Mouse (Mus musculus) heart, embryonic 14.5 days (tissue): ENCODE results near the gene Cdc45. TPM values are rescaled to one million over a fixed set of nuclear protein-coding genes. Genes with fewer than 3 reads are reported as not detected.

Source experiments
- ATAC-seq: fragments of 200-750 bp; cut with Nextera tagmentation; 2 replicates; pipeline ENCODE4 v1.8.0; 2017; ENCODE audit warnings: low read depth, moderate TSS enrichment; ENCODE audit not compliant: insufficient number of reproducible peaks, insufficient read depth, low FRiP score
- H3K27ac ChIP-seq, 2 experiments: fragments of 200-500 bp in 1 of 2; fragments of 300-500 bp in 1 of 2; sonication (generic) in 1 of 2; replicated peaks in 1 of 2; 2 replicates each; pipeline ENCODE4 v1.5.1; 2012 to 2014; ENCODE audit warnings: low read depth in 2 of 2, low read length in 2 of 2, control low read depth in 1 of 2, mild to moderate bottlenecking in 1 of 2, mixed read lengths in 1 of 2; ENCODE audit not compliant: control insufficient read depth in 1 of 2, insufficient read depth in 1 of 2
- H3K27me3 ChIP-seq: fragments of 300-500 bp; sonication (generic); 2 replicates; pipeline ENCODE4 v1.6.1; 2014; ENCODE audit warnings: mild to moderate bottlenecking, low read length, control low read depth; ENCODE audit not compliant: control insufficient read depth, insufficient read depth
- H3K36me3 ChIP-seq: fragments of 300-500 bp; sonication (generic); 2 replicates; pipeline ENCODE4 v1.6.1; 2014; ENCODE audit warnings: mild to moderate bottlenecking, control low read depth, low read length, mixed read lengths; ENCODE audit not compliant: control insufficient read depth, insufficient read depth
- H3K4me1 ChIP-seq, 2 experiments: fragments of 200-500 bp in 1 of 2; fragments of 300-500 bp in 1 of 2; sonication (generic) in 1 of 2; 2 replicates each; pipeline ENCODE4 v1.6.1; 2012 to 2014; ENCODE audit warnings: low read length in 2 of 2, control low read depth in 1 of 2, mixed read lengths in 1 of 2; ENCODE audit not compliant: control insufficient read depth in 2 of 2, insufficient read depth in 2 of 2
- H3K4me2 ChIP-seq: fragments of 300-500 bp; sonication (generic); 2 replicates; pipeline ENCODE4 v1.6.1; 2014; ENCODE audit warnings: mild to moderate bottlenecking, low read length
- H3K4me3 ChIP-seq, 2 experiments: fragments of 200-500 bp in 1 of 2; fragments of 300-500 bp in 1 of 2; sonication (generic) in 1 of 2; 2 replicates each; pipeline ENCODE4 v1.5.1; 2012 to 2014; ENCODE audit warnings: low read length in 2 of 2, mild to moderate bottlenecking in 2 of 2, control low read depth in 1 of 2, low read depth in 1 of 2, moderate library complexity in 1 of 2; ENCODE audit not compliant: control insufficient read depth in 1 of 2, insufficient read depth in 1 of 2
- H3K9ac ChIP-seq: fragments of 300-500 bp; sonication (generic); 2 replicates; pipeline ENCODE4 v1.6.1; 2014; ENCODE audit warnings: mild to moderate bottlenecking, low read length
- H3K9me3 ChIP-seq: fragments of 300-500 bp; sonication (generic); 2 replicates; pipeline ENCODE4 v1.6.1; 2016; ENCODE audit warnings: low read length, control low read depth; ENCODE audit not compliant: control insufficient read depth
- WGBS: fragments of 180-500 bp; shearing (Covaris S2); extraction: QIAGEN DNeasy Blood & Tissue Kit; methylation state at CpG from one replicate; pipeline ENCODE4 v1.1.7; 2014; 5-methylcytosine and 5-hydroxymethylcytosine counted together
- polyA plus RNA-seq: library from polyadenylated mRNA; unstranded; fragments of >200 nt; fragmentation: Nextera tagmentation; extraction: Ambion mirVana; gene quantifications from 2 replicates; pipeline ENCODE4 v1.2.1, GENCODE M21; 2014

Gene Cdc45
- polyA plus RNA-seq, 1 experiment from 2014 or later, result 34.1 TPM

GRCm38 (mm10) chr16:18836073-18836467 is 24.3 kb upstream of the Cdc45 start:
- WGBS, result 25% methylated on average over 3 of the region's 3 CpGs
- Histone ChIP-seq H3K4me1 (peaks cover 0 to 6% of the 10 kb centered on the region in 2 experiments; a peak in 1 of 4 replicates), H3K36me3 (peaks cover 51% of the 10 kb centered on the region), H3K27ac (no peak overlapping the region), H3K27me3 (no peaks in the 10 kb centered on the region), H3K4me2 (peak overlapping the region; percentile 83), H3K9ac (peak overlapping the region; percentile 94), H3K9me3 (no peaks in the 10 kb centered on the region), H3K4me3 (peak overlapping the region; percentile 87 to 94)
- no peak for ATAC-seq

GRCm38 (mm10) chr16:18833486-18833885 is 21.7 kb upstream of the Cdc45 start:
- Histone ChIP-seq H3K4me3 (no peak overlapping the region), H3K4me2 (no peak overlapping the region), H3K27me3 (no peaks in the 10 kb centered on the region), H3K9me3 (no peaks in the 10 kb centered on the region), H3K27ac (no peak overlapping the region), H3K36me3 (peaks cover 62% of the 10 kb centered on the region), H3K9ac (no peak overlapping the region), H3K4me1 (peaks cover 0 to 6% of the 10 kb centered on the region in 2 experiments; a peak in 1 of 4 replicates)
- 75% methylated on average over 2 of the region's 2 CpGs for WGBS
- no peak for ATAC-seq

DNA sequence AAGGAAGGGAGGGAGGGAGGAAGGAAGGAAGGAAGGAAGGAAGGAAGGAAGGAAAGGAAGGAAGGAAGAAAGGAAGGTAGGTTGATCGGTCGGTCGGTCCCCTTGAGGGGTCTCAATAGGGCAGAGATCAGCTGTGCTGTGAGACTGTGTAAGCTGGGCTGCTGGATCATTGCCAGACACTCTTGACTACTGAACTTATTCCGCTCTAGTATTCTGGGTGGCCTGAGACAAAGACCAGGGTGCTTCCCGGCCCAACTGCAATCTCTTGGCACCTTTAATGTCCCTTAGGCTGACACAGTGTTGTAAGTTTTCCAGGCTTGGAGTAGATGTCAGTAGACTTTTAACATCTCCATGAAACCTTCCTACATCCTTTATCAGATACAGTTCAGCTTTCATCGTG is 17.3 kb upstream of the Cdc45 start:
- WGBS, result 64% methylated on average over 6 of the region's 6 CpGs
- Histone ChIP-seq H3K9me3 (no peaks in the 10 kb centered on the region), H3K4me1 (no peaks in the 10 kb centered on the region), H3K27ac (no peak overlapping the region), H3K9ac (no peak overlapping the region), H3K36me3 (peaks cover 97% of the 10 kb centered on the region), H3K27me3 (no peaks in the 10 kb centered on the region), H3K4me2 (no peak overlapping the region), H3K4me3 (no peak overlapping the region)
- no peak for ATAC-seq

- Histone ChIP-seq H3K4me1 (no peaks in the 10 kb centered on the region), H3K36me3 (peaks cover 97% of the 10 kb centered on the region), H3K9ac (no peak overlapping the region), H3K4me3 (no peak overlapping the region), H3K27me3 (no peaks in the 10 kb centered on the region), H3K27ac (no peak overlapping the region), H3K4me2 (no peak overlapping the region), H3K9me3 (no peaks in the 10 kb centered on the region)
- 88% methylated on average over 3 of the region's 3 CpGs for WGBS
- no peak for ATAC-seq
Observed at GRCm38 (mm10) chr16:18828630-18829029, 16.8 kb upstream of the Cdc45 start.

- 76% methylated on average over 4 of the region's 4 CpGs for WGBS
- Histone ChIP-seq H3K9me3 (no peaks in the 10 kb centered on the region), H3K4me1 (no peaks in the 10 kb centered on the region), H3K27me3 (no peaks in the 10 kb centered on the region), H3K36me3 (peaks cover 99% of the 10 kb centered on the region), H3K9ac (no peak overlapping the region), H3K4me3 (no peak overlapping the region), H3K4me2 (no peak overlapping the region), H3K27ac (no peak overlapping the region)
- no peak for ATAC-seq
Observed at GRCm38 (mm10) chr16:18822925-18823324, 11.1 kb upstream of the Cdc45 start.

DNA sequence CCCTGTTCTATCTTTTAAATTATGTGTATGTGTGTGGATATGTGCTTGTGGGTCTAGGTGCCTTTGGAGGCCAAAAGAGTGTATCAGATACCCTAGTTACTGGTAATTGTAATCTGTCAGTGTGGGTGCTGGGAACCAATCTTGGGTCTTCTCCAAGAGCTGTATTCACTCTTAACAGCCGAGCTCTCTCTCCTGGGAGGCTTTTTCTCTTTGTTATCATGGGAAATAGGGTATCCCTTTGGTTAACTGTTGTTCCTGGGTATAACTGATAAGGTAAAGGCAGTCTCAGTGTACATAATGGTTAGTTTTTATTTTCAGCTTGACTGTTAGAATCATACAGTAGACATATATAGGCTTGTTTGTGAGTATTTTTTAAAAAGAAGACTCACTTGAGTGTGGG is 10.6 kb upstream of the Cdc45 start:
- no peaks in the 10 kb centered on the region for H3K4me1 ChIP-seq
- peaks cover 99% of the 10 kb centered on the region for H3K36me3 ChIP-seq
- no peaks in the 10 kb centered on the region for H3K27me3 ChIP-seq
- no peaks in the 10 kb centered on the region for H3K9me3 ChIP-seq
- no peak for ATAC-seq
- no peak overlapping the region for H3K4me3 ChIP-seq
- no peak overlapping the region for H3K9ac ChIP-seq
- H3K27ac ChIP-seq, result no peak overlapping the region
- 76% methylated on average over 1 of the region's 1 CpGs for WGBS
- H3K4me2 ChIP-seq, result no peak overlapping the region

DNA sequence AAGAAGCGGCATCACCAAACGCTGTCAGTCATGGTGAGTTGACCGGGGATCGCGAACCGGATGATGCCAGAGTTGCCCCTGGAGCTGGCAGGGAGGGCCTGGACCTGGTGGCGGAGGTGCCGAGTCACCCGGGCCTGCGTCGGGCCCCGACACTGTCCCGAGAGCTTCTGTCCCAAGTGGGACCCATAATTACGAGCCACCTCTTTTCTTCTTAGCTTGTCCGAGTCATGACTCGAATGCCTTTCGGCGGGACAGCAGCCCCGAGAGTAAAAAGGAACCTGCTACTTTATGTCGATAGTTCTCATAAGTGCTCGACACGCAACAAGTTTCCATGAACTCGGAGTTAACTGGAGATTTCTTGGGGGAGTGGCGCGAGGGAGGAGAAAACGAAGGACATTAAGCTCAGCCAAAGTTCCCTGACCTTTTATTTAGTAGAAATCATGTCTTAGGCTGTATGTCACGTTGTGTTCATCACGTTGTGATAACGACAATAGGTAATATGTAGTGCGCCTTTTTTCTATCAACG is 661 bp upstream of the Cdc45 start:
- no peaks in the 10 kb centered on the region for H3K9me3 ChIP-seq
- peak; percentile 36; the same call in 1 of the 2 replicates for ATAC-seq
- peak overlapping the region; percentile 81 for H3K9ac ChIP-seq
- no peaks in the 10 kb centered on the region for H3K27me3 ChIP-seq
- peak overlapping the region; percentile 53 to 80 for H3K27ac ChIP-seq
- H3K4me1 ChIP-seq, result peaks cover 5 to 18% of the 10 kb centered on the region in 2 experiments; a peak in 3 of 4 replicates
- H3K4me3 ChIP-seq, result peak overlapping the region; percentile 62 to 89
- WGBS, result 2% methylated on average over 31 of the region's 31 CpGs
- H3K4me2 ChIP-seq, result peak overlapping the region; percentile 84
- peaks cover 51% of the 10 kb centered on the region for H3K36me3 ChIP-seq

- peak overlapping the region; percentile 40 to 53; a peak in 2 of 4 replicates for H3K27ac ChIP-seq
- peaks cover 5 to 18% of the 10 kb centered on the region in 2 experiments; a peak in 3 of 4 replicates for H3K4me1 ChIP-seq
- no peaks in the 10 kb centered on the region for H3K9me3 ChIP-seq
- peak overlapping the region; percentile 82 for H3K4me2 ChIP-seq
- H3K36me3 ChIP-seq, result peaks cover 51% of the 10 kb centered on the region
- peak overlapping the region; percentile 62 to 89 for H3K4me3 ChIP-seq
- no peaks in the 10 kb centered on the region for H3K27me3 ChIP-seq
- ATAC-seq, result no peak
- 6% methylated on average over 5 of the region's 5 CpGs for WGBS
- H3K9ac ChIP-seq, result peak overlapping the region; percentile 79
Observed at GRCm38 (mm10) chr16:18811032-18811431, 755 bp downstream of the Cdc45 start.
